Mouse (Mus musculus): Measurements from ENCODE around the gene Emcn.

Emcn gene

GRCm38 (mm10) chr3:137340938-137341337 lies at the start of gene Emcn:
Gene Emcn, plus strand, starts transcription at chr3:137341067.
- DNase-seq (ENCODE audit: low spot score in 2 of 2) = no peak

GRCm38 (mm10) chr3:137293174-137293591 lies 47.7 kb upstream of the Emcn start:
- DNase-seq (ENCODE audit: low spot score in 2 of 2) = peak in 1 of 2 experiments; percentile 7

GRCm38 (mm10) chr3:137298230-137298629 lies 42.6 kb upstream of the Emcn start:
- no peak for DNase-seq (ENCODE audit: low spot score in 2 of 2)

GRCm38 (mm10) chr3:137300210-137300609 lies 40.7 kb upstream of the Emcn start:
- DNase-seq (ENCODE audit: low spot score in 2 of 2) = no peak

- no peak for DNase-seq (ENCODE audit: low spot score in 2 of 2)
These were observed 39.7 kb upstream of the Emcn start for GRCm38 (mm10) chr3:137301195-137301594.

- no peak for DNase-seq (ENCODE audit: low spot score in 2 of 2)
These were observed 38.1 kb upstream of the Emcn start for GRCm38 (mm10) chr3:137302804-137303203.

- no peak for DNase-seq (ENCODE audit: low spot score in 2 of 2)
These were observed 30.9 kb upstream of the Emcn start for GRCm38 (mm10) chr3:137309959-137310358.

- no peak for DNase-seq (ENCODE audit: low spot score in 2 of 2)
These were observed 28.3 kb upstream of the Emcn start for GRCm38 (mm10) chr3:137312540-137312939.

- no peak for DNase-seq (ENCODE audit: low spot score in 2 of 2)
These were observed 27.0 kb upstream of the Emcn start for GRCm38 (mm10) chr3:137313775-137314362.

- no peak for DNase-seq (ENCODE audit: low spot score in 2 of 2)
These were observed 22.5 kb upstream of the Emcn start for GRCm38 (mm10) chr3:137318371-137318770.

GRCm38 (mm10) chr3:137319950-137320349 lies 20.9 kb upstream of the Emcn start:
- DNase-seq (ENCODE audit: low spot score in 2 of 2) = no peak

- no peak for DNase-seq (ENCODE audit: low spot score in 2 of 2)
These were observed 18.6 kb upstream of the Emcn start for GRCm38 (mm10) chr3:137322304-137322703.

GRCm38 (mm10) chr3:137329898-137330297 lies 11.0 kb upstream of the Emcn start:
- DNase-seq (ENCODE audit: low spot score in 2 of 2) = no peak

GRCm38 (mm10) chr3:137330950-137331349 lies 9.9 kb upstream of the Emcn start:
- DNase-seq (ENCODE audit: low spot score in 2 of 2) = no peak

- DNase-seq (ENCODE audit: low spot score in 2 of 2) = no peak
These were observed 8.3 kb upstream of the Emcn start for GRCm38 (mm10) chr3:137332531-137332930.

GRCm38 (mm10) chr3:137335957-137336356 lies 4.9 kb upstream of the Emcn start:
- no peak for DNase-seq (ENCODE audit: low spot score in 2 of 2)

- DNase-seq (ENCODE audit: low spot score in 2 of 2) = no peak
These were observed 2.6 kb downstream of the Emcn start for GRCm38 (mm10) chr3:137343446-137343845.

GRCm38 (mm10) chr3:137351882-137352281 lies 11.0 kb downstream of the Emcn start:
- DNase-seq (ENCODE audit: low spot score in 2 of 2) = no peak

- DNase-seq (ENCODE audit: low spot score in 2 of 2) = no peak
These were observed 15.8 kb downstream of the Emcn start for GRCm38 (mm10) chr3:137356697-137357096.

GRCm38 (mm10) chr3:137367123-137367825 lies 26.4 kb downstream of the Emcn start:
- no peak for DNase-seq (ENCODE audit: low spot score in 2 of 2)

GRCm38 (mm10) chr3:137367826-137368325 lies 27.0 kb downstream of the Emcn start:
- DNase-seq (ENCODE audit: low spot score in 2 of 2) = no peak

- no peak for DNase-seq (ENCODE audit: low spot score in 2 of 2)
These were observed 32.0 kb downstream of the Emcn start for GRCm38 (mm10) chr3:137372854-137373253.

GRCm38 (mm10) chr3:137382311-137382710 lies 41.4 kb downstream of the Emcn start:
- DNase-seq (ENCODE audit: low spot score in 2 of 2) = no peak
